8 mouse cellular contexts compared by ENCODE assay signal in the genomic region with DNA sequence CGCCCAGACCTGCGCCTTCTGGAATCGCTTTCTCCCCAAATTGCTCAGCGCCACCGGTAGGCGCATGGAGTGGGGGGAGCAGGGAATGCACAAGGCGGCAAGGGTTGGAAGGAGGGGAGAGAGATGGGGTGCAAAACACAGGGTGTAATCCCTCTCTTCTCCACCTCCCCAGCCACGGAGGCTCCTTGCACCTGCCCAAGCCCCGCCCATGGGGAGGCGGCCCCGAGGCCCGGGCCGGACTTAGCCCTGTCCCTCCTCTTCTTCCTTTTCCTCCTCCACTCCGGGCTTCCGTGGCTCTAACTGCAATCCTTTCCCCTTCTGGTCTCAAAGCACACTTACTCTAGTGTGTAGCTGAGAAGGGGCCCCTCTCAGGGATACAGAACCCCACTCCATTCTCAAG. TPM values are rescaled to one million over a fixed set of nuclear protein-coding genes. Genes with fewer than 3 reads are reported as not detected.
A peak's percentile ranks its signal among the peaks of the same experiment; 100 is the strongest.
DNase-seq lines count a peak whose midpoint lies in the region; ATAC-seq and TF ChIP-seq lines count a peak whose summit lies in the region.

No protein-coding gene starts in this region.

- DNase-seq in forebrain, embryonic 11.5 days (ENCODE audit: low spot score) = peak; percentile 84
- peak; percentile 74 to 75 for DNase-seq in heart, postnatal 10 days
- peak; percentile 84 to 91 for DNase-seq in kidney, postnatal 4 days
- DNase-seq in lung, embryonic 14.5 days = peak; percentile 79
- DNase-seq in thymus, adult 2 months = peak; percentile 64

- H3K4me2 ChIP-seq in forebrain, embryonic 11.5 days (ENCODE audit: low read depth, low read length, severe bottlenecking) = peak overlapping the region; percentile 98
- peak overlapping the region; percentile 100 for H3K4me2 ChIP-seq in lung, embryonic 14.5 days

- WGBS in forebrain, embryonic 11.5 days = 0% methylated on average over 15 of the region's 15 CpGs
- WGBS in lung, embryonic 14.5 days = 0% methylated on average over 15 of the region's 15 CpGs
- 0% methylated on average over 15 of the region's 15 CpGs for WGBS in thymus, adult 2 months

- peak overlapping the region; percentile 77 for H3K9ac ChIP-seq in forebrain, embryonic 11.5 days (ENCODE audit: low read length)
- H3K9ac ChIP-seq in lung, embryonic 14.5 days = peak overlapping the region; percentile 75

- H3K4me3 ChIP-seq in E14TG2a.4 (replicated peaks; ENCODE audit: low read length) = peak overlapping the region; percentile 88
- H3K4me3 ChIP-seq in brown adipose tissue, adult 24 weeks (ENCODE audit: insufficient read depth, low read depth, low read length) = peak overlapping the region; percentile 70
- peak overlapping the region; percentile 54 for H3K4me3 ChIP-seq in forebrain, embryonic 11.5 days (ENCODE audit: low read depth, low read length)
- H3K4me3 ChIP-seq in lung, embryonic 14.5 days (ENCODE audit: low read depth, low read length) = peak overlapping the region; percentile 58
- peak overlapping the region; percentile 20 for H3K4me3 ChIP-seq in thymus, adult 2 months (ENCODE audit: control insufficient read depth, insufficient read depth, low read length)

- TF ChIP-seq CTCF in E14TG2a.4 (conservative IDR thresholded peaks at IDR 0.05; ENCODE audit: low read length) = no peak
- TF ChIP-seq CTCF in lung, embryonic 14.5 days (IDR thresholded peaks at IDR 0.05; ENCODE audit: low read depth) = peak; percentile 36; the same call in 1 of the 2 replicates
- TF ChIP-seq CTCF in thymus, adult 2 months (IDR thresholded peaks at IDR 0.05; ENCODE audit: borderline replicate concordance, control insufficient read depth, extremely low read depth, insufficient read depth, low read length, poor library complexity) = no peak

- peaks cover 72% of the 10 kb centered on the region for H3K4me1 ChIP-seq in E14TG2a.4 (replicated peaks; ENCODE audit: low read depth, low read length)
- H3K4me1 ChIP-seq in brown adipose tissue, adult 24 weeks (ENCODE audit: control insufficient read depth, insufficient read depth, insufficient read length, low read length) = no peaks in the 10 kb centered on the region; the same call in 1 of the 2 replicates
- H3K4me1 ChIP-seq in forebrain, embryonic 11.5 days (replicated peaks; ENCODE audit: control insufficient read depth, insufficient read depth, low read length) = peaks cover 9% of the 10 kb centered on the region
- no peaks in the 10 kb centered on the region; the same call in 1 of the 2 replicates for H3K4me1 ChIP-seq in lung, embryonic 14.5 days (ENCODE audit: insufficient read depth)
- H3K4me1 ChIP-seq in thymus, adult 2 months (replicated peaks; ENCODE audit: control insufficient read depth, insufficient read depth, low read length) = peaks cover 26% of the 10 kb centered on the region

- intact Hi-C loops in heart, postnatal 10 days (cut with DNase I) = loop anchor here (2.0 to 5.0 kb wide), 2 partner anchors 20 to 209 kb away; a partner anchor contains a TSS

- H3K36me3 ChIP-seq in E14TG2a.4 (ENCODE audit: insufficient read depth, low read length) = peaks cover 37% of the 10 kb centered on the region
- peaks cover 20% of the 10 kb centered on the region for H3K36me3 ChIP-seq in forebrain, embryonic 11.5 days (ENCODE audit: control insufficient read depth, insufficient read depth, low read length)
- peaks cover 37% of the 10 kb centered on the region for H3K36me3 ChIP-seq in lung, embryonic 14.5 days (ENCODE audit: insufficient read depth)
- H3K36me3 ChIP-seq in thymus, adult 2 months (ENCODE audit: control insufficient read depth, insufficient read depth, low read length) = peaks cover 28% of the 10 kb centered on the region

- H3K9me3 ChIP-seq in E14TG2a.4 (ENCODE audit: low read length) = no peaks in the 10 kb centered on the region
- H3K9me3 ChIP-seq in forebrain, embryonic 11.5 days (ENCODE audit: control insufficient read depth, low read length) = no peaks in the 10 kb centered on the region
- H3K9me3 ChIP-seq in lung, embryonic 14.5 days (ENCODE audit: low read depth, low read length) = no peaks in the 10 kb centered on the region

- peak; percentile 34 for ATAC-seq in forebrain, embryonic 11.5 days (replicated peaks; ENCODE audit: low FRiP score)
- ATAC-seq in lung, embryonic 14.5 days (ENCODE audit: insufficient read depth) = peak; percentile 30; the same call in 1 of the 2 replicates
- peak; percentile 15; the same call in 1 of the 2 replicates for ATAC-seq in neutrophil, adult 5-6 weeks (ENCODE audit: extremely low read depth, insufficient number of reproducible peaks, low FRiP score, poor library complexity, severe bottlenecking)

- peak overlapping the region; percentile 65 for H3K27ac ChIP-seq in brown adipose tissue, adult 24 weeks (replicated peaks; ENCODE audit: low read depth, low read length)
- H3K27ac ChIP-seq in forebrain, embryonic 11.5 days (ENCODE audit: low read depth, low read length) = no peak overlapping the region
- peak overlapping the region; percentile 97 for H3K27ac ChIP-seq in lung, embryonic 14.5 days (ENCODE audit: low read depth)
- H3K27ac ChIP-seq in thymus, adult 2 months (ENCODE audit: control insufficient read depth, insufficient read depth, low read length) = no peak overlapping the region

- TF ChIP-seq POLR2A in thymus, adult 2 months (IDR thresholded peaks at IDR 0.05; ENCODE audit: control insufficient read depth, extremely low read depth, insufficient read depth, low read length, poor library complexity) = no peak

- H3K27me3 ChIP-seq in E14TG2a.4 (ENCODE audit: insufficient read depth, low read length) = peaks cover 47% of the 10 kb centered on the region
- H3K27me3 ChIP-seq in forebrain, embryonic 11.5 days (ENCODE audit: control insufficient read depth, insufficient read depth, low read length) = peaks cover 25% of the 10 kb centered on the region
- peaks cover 32% of the 10 kb centered on the region for H3K27me3 ChIP-seq in lung, embryonic 14.5 days (ENCODE audit: insufficient read depth, low read length)
- H3K27me3 ChIP-seq in thymus, adult 2 months (ENCODE audit: control insufficient read depth, insufficient read depth, low read length) = peaks cover 10% of the 10 kb centered on the region; the same call in 1 of the 2 replicates

RNA-seq across cellular contexts. Expression of a gene that starts 1.1 kb away (rescaled TPM):
- polyA plus RNA-seq in brown adipose tissue, adult 24 weeks (2012; ENCODE audit: insufficient read depth, insufficient read length, missing spikeins) = 7.4 and 11.4 TPM in 2 replicates
- 6.8 and 8.0 TPM in 2 replicates for polyA plus RNA-seq in forebrain, embryonic 11.5 days (2014; fragmentation: Nextera tagmentation; extraction: Ambion mirVana)
- 1 to 10 TPM; 8.8 to 10.0 TPM for total RNA-seq in heart, postnatal 10 days (2021)
- polyA plus RNA-seq in lung, embryonic 14.5 days (2014; fragmentation: Nextera tagmentation; extraction: Ambion mirVana) = 4.4 and 4.6 TPM in 2 replicates
- total RNA-seq in neutrophil, adult 5-6 weeks (2017) = 3.8 and 4.2 TPM in 2 replicates
- polyA plus RNA-seq in thymus, adult 2 months (2012; rRNA removed) = 41.1 and 44.1 TPM in 2 replicates

RNA-seq across cellular contexts. Expression of a gene that starts 6.0 kb away (rescaled TPM):
- polyA plus RNA-seq in brown adipose tissue, adult 24 weeks (2012; ENCODE audit: insufficient read depth, insufficient read length, missing spikeins) = 0.75 TPM in 1 of 2 replicates, not detected in the other
- polyA plus RNA-seq in forebrain, embryonic 11.5 days (2014; fragmentation: Nextera tagmentation; extraction: Ambion mirVana) = 3.0 and 3.7 TPM in 2 replicates
- total RNA-seq in heart, postnatal 10 days (2021) = 1 to 10 TPM; 4.6 to 4.8 TPM
- polyA plus RNA-seq in lung, embryonic 14.5 days (2014; fragmentation: Nextera tagmentation; extraction: Ambion mirVana) = 0.93 and 1.3 TPM in 2 replicates
- 0.25 and 0.47 TPM in 2 replicates for total RNA-seq in neutrophil, adult 5-6 weeks (2017)
- 90.2 and 97.1 TPM in 2 replicates for polyA plus RNA-seq in thymus, adult 2 months (2012; rRNA removed)

RNA-seq across cellular contexts. Expression of a gene that starts 14.2 kb away (rescaled TPM):
- polyA plus RNA-seq in brown adipose tissue, adult 24 weeks (2012; ENCODE audit: insufficient read depth, insufficient read length, missing spikeins) = 31.0 and 45.4 TPM in 2 replicates
- 190 TPM in 2 replicates for polyA plus RNA-seq in forebrain, embryonic 11.5 days (2014; fragmentation: Nextera tagmentation; extraction: Ambion mirVana)
- total RNA-seq in heart, postnatal 10 days (2021) = 10 to 100 TPM; 91.0 to 91.9 TPM
- 137 and 141 TPM in 2 replicates for polyA plus RNA-seq in lung, embryonic 14.5 days (2014; fragmentation: Nextera tagmentation; extraction: Ambion mirVana)
- total RNA-seq in neutrophil, adult 5-6 weeks (2017) = 326 and 333 TPM in 2 replicates
- polyA plus RNA-seq in thymus, adult 2 months (2012; rRNA removed) = 432 and 434 TPM in 2 replicates

RNA-seq across cellular contexts. Expression of a gene that starts 20.9 kb away (rescaled TPM):
- polyA plus RNA-seq in brown adipose tissue, adult 24 weeks (2012; ENCODE audit: insufficient read depth, insufficient read length, missing spikeins) = 13.1 and 20.6 TPM in 2 replicates
- 50.1 and 56.7 TPM in 2 replicates for polyA plus RNA-seq in forebrain, embryonic 11.5 days (2014; fragmentation: Nextera tagmentation; extraction: Ambion mirVana)
- 10 to 100 TPM; 22.5 to 23.3 TPM for total RNA-seq in heart, postnatal 10 days (2021)
- polyA plus RNA-seq in lung, embryonic 14.5 days (2014; fragmentation: Nextera tagmentation; extraction: Ambion mirVana) = 87.1 and 89.3 TPM in 2 replicates
- total RNA-seq in neutrophil, adult 5-6 weeks (2017) = 5.5 and 7.1 TPM in 2 replicates
- polyA plus RNA-seq in thymus, adult 2 months (2012; rRNA removed) = 25.0 and 28.0 TPM in 2 replicates

RNA-seq across cellular contexts. Expression of a gene that starts 40.1 kb away (rescaled TPM):
- 2.5 and 5.2 TPM in 2 replicates for polyA plus RNA-seq in brown adipose tissue, adult 24 weeks (2012; ENCODE audit: insufficient read depth, insufficient read length, missing spikeins)
- 9.9 and 10.5 TPM in 2 replicates for polyA plus RNA-seq in forebrain, embryonic 11.5 days (2014; fragmentation: Nextera tagmentation; extraction: Ambion mirVana)
- 1 to 10 TPM; 4.4 to 5.4 TPM for total RNA-seq in heart, postnatal 10 days (2021)
- polyA plus RNA-seq in lung, embryonic 14.5 days (2014; fragmentation: Nextera tagmentation; extraction: Ambion mirVana) = 9.7 and 10.2 TPM in 2 replicates
- 38.5 and 44.8 TPM in 2 replicates for total RNA-seq in neutrophil, adult 5-6 weeks (2017)
- polyA plus RNA-seq in thymus, adult 2 months (2012; rRNA removed) = 37.4 and 39.2 TPM in 2 replicates

Comparison
In these comparisons a context has a peak if more than half of its experiments do, and no peak if none do; other contexts are left out.
1. H3K4me3 ChIP-seq: peak in every context shown above with its lines; median percentile 88 in E14TG2a.4; 70 in brown adipose tissue, adult 24 weeks; 58 in lung, embryonic 14.5 days; 54 in forebrain, embryonic 11.5 days; 20 in thymus, adult 2 months.
2. H3K27ac ChIP-seq: peak in brown adipose tissue, adult 24 weeks (single experiment) and lung, embryonic 14.5 days (single experiment); none in forebrain, embryonic 11.5 days (single experiment) and thymus, adult 2 months (single experiment).
3. RNA of a gene that starts 6.0 kb away (polyA plus RNA-seq): 90.2 to 97.1 TPM in thymus, adult 2 months; 3.0 to 3.7 TPM in forebrain, embryonic 11.5 days, 0.93 to 1.3 TPM in lung, embryonic 14.5 days and 0.75 TPM in brown adipose tissue, adult 24 weeks; every median in the first group is over 10 times any median in the second.
4. Peak in every context shown above with its lines, with median percentiles within 50 percentile points of each other: ATAC-seq and DNase-seq.